Mouse (Mus musculus) kidney, adult 8-10 months (tissue): ENCODE results near the gene Mpl.
A peak's percentile ranks its signal among the peaks of the same experiment; 100 is the strongest.

Source experiments
- DNase-seq, 2 experiments: peaks; one replicate each; pipeline ENCODE4 v3.0.0; 2022

The Mpl gene

GRCm38 (mm10) chr4:118457345-118457975, at the start of gene Mpl:
Mpl (minus strand) TSS chr4:118457513.
- DNase-seq = no peak

- no peak for DNase-seq
Observed at GRCm38 (mm10) chr4:118505551-118505950, 48.2 kb upstream of the Mpl start.

- peak; percentile 60 to 63 for DNase-seq
Observed at GRCm38 (mm10) chr4:118500792-118501191, 43.5 kb upstream of the Mpl start.

GRCm38 (mm10) chr4:118500171-118500724, 42.9 kb upstream of the Mpl start:
- peak; percentile 57 to 72 for DNase-seq

GRCm38 (mm10) chr4:118490461-118490860, 33.1 kb upstream of the Mpl start:
- no peak for DNase-seq

- peak; percentile 64 to 85 for DNase-seq
Observed at GRCm38 (mm10) chr4:118489717-118490132, 32.4 kb upstream of the Mpl start, which contains the start of gene Tie1. Tie1 (minus strand) TSS chr4:118490061.

- no peak for DNase-seq
Observed at GRCm38 (mm10) chr4:118476773-118477530, 19.6 kb upstream of the Mpl start.

- no peak for DNase-seq
Observed at GRCm38 (mm10) chr4:118472687-118473086, 15.4 kb upstream of the Mpl start.

GRCm38 (mm10) chr4:118471281-118471680, 14.0 kb upstream of the Mpl start:
- no peak for DNase-seq

- no peak for DNase-seq
Observed at GRCm38 (mm10) chr4:118465697-118466163, 8.4 kb upstream of the Mpl start.

GRCm38 (mm10) chr4:118464956-118465355, 7.6 kb upstream of the Mpl start:
- DNase-seq = no peak

GRCm38 (mm10) chr4:118446415-118447153, 10.7 kb downstream of the Mpl start:
- DNase-seq = no peak

- peak; percentile 52 to 60 for DNase-seq
Observed at GRCm38 (mm10) chr4:118445781-118446414, 11.4 kb downstream of the Mpl start.

GRCm38 (mm10) chr4:118445088-118445487, 12.2 kb downstream of the Mpl start:
- no peak for DNase-seq

- no peak for DNase-seq
Observed at GRCm38 (mm10) chr4:118437829-118438253, 19.5 kb downstream of the Mpl start.

- DNase-seq = peak; percentile 84 to 88
Observed at GRCm38 (mm10) chr4:118436820-118437603, 20.3 kb downstream of the Mpl start, which contains the start of gene Cdc20. Cdc20 (minus strand) TSS chr4:118437352.

GRCm38 (mm10) chr4:118432332-118432731, 25.0 kb downstream of the Mpl start:
- DNase-seq = peak; percentile 79 to 83

- DNase-seq = peak; percentile 53 to 62
Observed at GRCm38 (mm10) chr4:118429215-118429895, 28.0 kb downstream of the Mpl start.

GRCm38 (mm10) chr4:118428531-118429214, 28.6 kb downstream of the Mpl start:
- DNase-seq = peak; percentile 23 to 52

GRCm38 (mm10) chr4:118427768-118428451, 29.4 kb downstream of the Mpl start, which contains the start of gene Elovl1:
Elovl1 (plus strand) TSS chr4:118428093.
- peak; percentile 88 to 92 for DNase-seq
